Mouse (Mus musculus) midbrain, embryonic 11.5 days (tissue): ENCODE measurements around the gene Kremen2. TPM values are rescaled to one million over a fixed set of nuclear protein-coding genes. Genes with fewer than 3 reads are reported as not detected.

ENCODE experiments used
- ATAC-seq: fragments of 200-750 bp; cut with Nextera tagmentation; 2 replicates; pipeline ENCODE4 v1.8.0; 2017; ENCODE audit warnings: moderate TSS enrichment, moderate library complexity; ENCODE audit not compliant: low FRiP score
- DNase-seq: peaks from one replicate; pipeline ENCODE4 v3.0.0; 2015; ENCODE audit warnings: low spot score; ENCODE audit errors: missing footprints
- H3K27ac ChIP-seq: fragments of 300-500 bp; sonication (generic); 2 replicates; pipeline ENCODE4 v1.5.1; 2014; ENCODE audit warnings: low read depth, low read length
- H3K27me3 ChIP-seq: fragments of 300-500 bp; sonication (generic); 2 replicates; pipeline ENCODE4 v1.6.1; 2014; ENCODE audit warnings: mild to moderate bottlenecking, low read length, moderate library complexity, mixed read lengths; ENCODE audit not compliant: control insufficient read depth, insufficient read depth
- H3K36me3 ChIP-seq: fragments of 300-500 bp; sonication (generic); 2 replicates; pipeline ENCODE4 v1.6.1; 2014; ENCODE audit warnings: mild to moderate bottlenecking, low read length, moderate library complexity, mixed read lengths; ENCODE audit not compliant: control insufficient read depth, insufficient read depth
- H3K4me1 ChIP-seq: fragments of 300-500 bp; sonication (generic); 2 replicates; pipeline ENCODE4 v1.6.1; 2014; ENCODE audit warnings: low read length; ENCODE audit not compliant: control insufficient read depth, insufficient read depth
- H3K4me2 ChIP-seq: fragments of 300-500 bp; sonication (generic); 2 replicates; pipeline ENCODE4 v1.6.1; 2014; ENCODE audit warnings: mild to moderate bottlenecking, moderate library complexity
- H3K4me3 ChIP-seq: fragments of 300-500 bp; sonication (generic); 2 replicates; pipeline ENCODE4 v1.5.1; 2014; ENCODE audit warnings: low read depth, low read length
- H3K9ac ChIP-seq: fragments of 300-500 bp; sonication (generic); 2 replicates; pipeline ENCODE4 v1.6.1; 2014; ENCODE audit warnings: low read length
- H3K9me3 ChIP-seq: fragments of 300-500 bp; sonication (generic); 2 replicates; pipeline ENCODE4 v1.6.1; 2016; ENCODE audit warnings: low read length; ENCODE audit not compliant: control insufficient read depth
- WGBS: fragments of 180-500 bp; shearing (Covaris S2); extraction: QIAGEN DNeasy Blood & Tissue Kit; methylation state at CpG from one replicate; pipeline ENCODE4 v1.1.7; 2014; 5-methylcytosine and 5-hydroxymethylcytosine counted together
- polyA plus RNA-seq: library from polyadenylated mRNA; unstranded; fragments of >200 nt; fragmentation: Nextera tagmentation; extraction: Ambion mirVana; gene quantifications from 2 replicates; pipeline ENCODE4 v1.2.1, GENCODE M21; 2014

Gene Kremen2
- polyA plus RNA-seq, 1 experiment from 2014 or later, result 0.63 TPM

- no peak overlapping the region for H3K4me3 ChIP-seq
- H3K9me3 ChIP-seq, result no peaks in the 10 kb centered on the region
- H3K4me1 ChIP-seq, result no peaks in the 10 kb centered on the region
- no peak for ATAC-seq
- 70% methylated on average over 7 of the region's 7 CpGs for WGBS
- H3K27ac ChIP-seq, result no peak overlapping the region
- no peak overlapping the region for H3K4me2 ChIP-seq
- no peak for DNase-seq
- peaks cover 6% of the 10 kb centered on the region for H3K27me3 ChIP-seq
- no peaks in the 10 kb centered on the region for H3K36me3 ChIP-seq
- H3K9ac ChIP-seq, result no peak overlapping the region
These were observed 40.9 kb downstream of the Kremen2 start for GRCm38 (mm10) chr17:23704741-23705140.

GRCm38 (mm10) chr17:23703301-23703700 lies 42.3 kb downstream of the Kremen2 start:
- Histone ChIP-seq H3K9me3 (no peaks in the 10 kb centered on the region), H3K9ac (no peak overlapping the region), H3K27ac (no peak overlapping the region), H3K27me3 (peaks cover 18% of the 10 kb centered on the region), H3K4me3 (no peak overlapping the region), H3K36me3 (no peaks in the 10 kb centered on the region), H3K4me1 (no peaks in the 10 kb centered on the region; the same call in 1 of the 2 replicates), H3K4me2 (no peak overlapping the region)
- ATAC-seq, result no peak
- DNase-seq, result no peak
- WGBS, result 88% methylated on average over 9 of the region's 9 CpGs

GRCm38 (mm10) chr17:23700079-23700478 lies 45.6 kb downstream of the Kremen2 start:
- H3K36me3 ChIP-seq, result no peaks in the 10 kb centered on the region
- DNase-seq (peak; percentile 93), ATAC-seq (peak; percentile 96)
- H3K4me3 ChIP-seq, result peak overlapping the region; percentile 67
- under 1% methylated on average over 21 of the region's 28 CpGs for WGBS
- peaks cover 22% of the 10 kb centered on the region for H3K27me3 ChIP-seq
- no peaks in the 10 kb centered on the region for H3K9me3 ChIP-seq
- no peak overlapping the region for H3K27ac ChIP-seq
- H3K9ac ChIP-seq, result peak overlapping the region; percentile 54
- no peaks in the 10 kb centered on the region; the same call in 1 of the 2 replicates for H3K4me1 ChIP-seq
- H3K4me2 ChIP-seq, result peak overlapping the region; percentile 99

GRCm38 (mm10) chr17:23699131-23700077 lies 46.2 kb downstream of the Kremen2 start:
- H3K4me3 ChIP-seq, result peak overlapping the region; percentile 67
- H3K27me3 ChIP-seq, result peaks cover 22% of the 10 kb centered on the region
- peak overlapping the region; percentile 54 for H3K9ac ChIP-seq
- WGBS, result under 1% methylated on average over 77 of the region's 101 CpGs
- DNase-seq (peak; percentile 92), ATAC-seq (peak; percentile 79)
- no peaks in the 10 kb centered on the region for H3K36me3 ChIP-seq
- no peak overlapping the region for H3K27ac ChIP-seq
- peak overlapping the region; percentile 99 for H3K4me2 ChIP-seq
- no peaks in the 10 kb centered on the region; the same call in 1 of the 2 replicates for H3K4me1 ChIP-seq
- H3K9me3 ChIP-seq, result no peaks in the 10 kb centered on the region

- Histone ChIP-seq H3K27me3 (peaks cover 22% of the 10 kb centered on the region), H3K4me2 (no peak overlapping the region), H3K27ac (no peak overlapping the region), H3K36me3 (no peaks in the 10 kb centered on the region), H3K4me3 (no peak overlapping the region), H3K4me1 (no peaks in the 10 kb centered on the region; the same call in 1 of the 2 replicates), H3K9ac (no peak overlapping the region), H3K9me3 (no peaks in the 10 kb centered on the region)
- DNase-seq (no peak), ATAC-seq (no peak)
- 15% methylated on average over 3 of the region's 3 CpGs for WGBS
These were observed 49.8 kb downstream of the Kremen2 start for GRCm38 (mm10) chr17:23695801-23696200.

GRCm38 (mm10) chr17:23694491-23694890 lies 51.1 kb downstream of the Kremen2 start:
- no peaks in the 10 kb centered on the region; the same call in 1 of the 2 replicates for H3K4me1 ChIP-seq
- ATAC-seq (no peak), DNase-seq (no peak)

More at GRCm38 (mm10) chr17:23694491-23694890, 51.1 kb downstream of the Kremen2 start:
- H3K9ac ChIP-seq, result no peak overlapping the region
- H3K9me3 ChIP-seq, result no peaks in the 10 kb centered on the region
- WGBS, result 74% methylated on average over 1 of the region's 1 CpGs
- H3K4me3 ChIP-seq, result no peak overlapping the region
- H3K27ac ChIP-seq, result no peak overlapping the region
- H3K36me3 ChIP-seq, result no peaks in the 10 kb centered on the region
- peaks cover 15% of the 10 kb centered on the region for H3K27me3 ChIP-seq
- H3K4me2 ChIP-seq, result no peak overlapping the region

Other genes starting within 250 kb of the Kremen2 start
- gene Zfp213, start 181.6 kb downstream of the Kremen2 start, polyA plus RNA-seq, result 17.5 and 19.9 TPM in 2 replicates
- gene Zfp13, start 146.3 kb downstream of the Kremen2 start, polyA plus RNA-seq, result 16.3 and 16.5 TPM in 2 replicates
- gene Zscan10, start 145.0 kb downstream of the Kremen2 start, polyA plus RNA-seq, result 0.22 TPM in 1 of 2 replicates, not detected in the other
- 0.43 and 0.61 TPM in 2 replicates for gene Mmp25, start 100.6 kb downstream of the Kremen2 start, polyA plus RNA-seq
- 0.14 and 0.19 TPM in 2 replicates for gene Bicdl2, start 85.3 kb downstream of the Kremen2 start, polyA plus RNA-seq
- 37.4 and 40.6 TPM in 2 replicates for gene Hcfc1r1, start 72.2 kb downstream of the Kremen2 start, polyA plus RNA-seq
- gene Thoc6, start 72.0 kb downstream of the Kremen2 start, polyA plus RNA-seq, result 55.1 and 57.0 TPM in 2 replicates
- gene Tnfrsf12a, start 68.4 kb downstream of the Kremen2 start, polyA plus RNA-seq, result 2.0 and 2.2 TPM in 2 replicates
- 2.3 and 2.5 TPM in 2 replicates for gene Cldn6, start 66.6 kb downstream of the Kremen2 start, polyA plus RNA-seq
- 0.58 and 0.82 TPM in 2 replicates for gene Cldn9, start 61.8 kb downstream of the Kremen2 start, polyA plus RNA-seq
- gene 1520401A03Rik, start 23.1 kb downstream of the Kremen2 start, polyA plus RNA-seq, result not detected in 2 replicates
- gene Pkmyt1, start 19.5 kb downstream of the Kremen2 start, polyA plus RNA-seq, result 29.3 and 33.7 TPM in 2 replicates
- gene Paqr4, start 5.0 kb downstream of the Kremen2 start, polyA plus RNA-seq, result 29.5 and 30.2 TPM in 2 replicates
- 125 and 142 TPM in 2 replicates for gene Flywch1, start 25.8 kb upstream of the Kremen2 start, polyA plus RNA-seq
- gene Flywch2, start 40.2 kb upstream of the Kremen2 start, polyA plus RNA-seq, result 20.4 and 20.9 TPM in 2 replicates
- gene Srrm2, start 44.7 kb upstream of the Kremen2 start, polyA plus RNA-seq, result 408 and 439 TPM in 2 replicates
- 1,062 and 1,170 TPM in 2 replicates for gene Elob, start 83.3 kb upstream of the Kremen2 start, polyA plus RNA-seq
- 0.27 TPM in 1 of 2 replicates, not detected in the other for gene Prss33, start 90.2 kb upstream of the Kremen2 start, polyA plus RNA-seq
- gene Prss32, start 98.0 kb upstream of the Kremen2 start, polyA plus RNA-seq, result not detected in 2 replicates
- gene Prss41, start 98.3 kb upstream of the Kremen2 start, polyA plus RNA-seq, result 0.41 and 0.81 TPM in 2 replicates
- gene Prss21, start 122.2 kb upstream of the Kremen2 start, polyA plus RNA-seq, result not detected in 2 replicates
- not detected in 2 replicates for gene Dcpp1, start 135.0 kb upstream of the Kremen2 start, polyA plus RNA-seq
- gene Dcpp2, start 135.0 kb upstream of the Kremen2 start, polyA plus RNA-seq, result not detected in 2 replicates
- gene Dcpp3, start 171.6 kb upstream of the Kremen2 start, polyA plus RNA-seq, result not detected in 2 replicates
- gene Sbp, start 195.8 kb upstream of the Kremen2 start, polyA plus RNA-seq, result not detected in 2 replicates
- not detected in 2 replicates for gene Sbpl, start 209.4 kb upstream of the Kremen2 start, polyA plus RNA-seq
- gene Prss30, start 234.7 kb upstream of the Kremen2 start, polyA plus RNA-seq, result not detected in 2 replicates